Mouse (Mus musculus) neural tube, embryonic 10.5 days (tissue): ENCODE results near the gene Tmsb15l.
A peak's percentile ranks its signal among the peaks of the same experiment; 100 is the strongest.
"Not testable (repeated sequence)": the region's sequence is repeated elsewhere in the genome, so short reads cannot be mapped to it uniquely, and the experiment has no call there.

Experiments used
- DNase-seq: peaks from one replicate; pipeline ENCODE4 v3.0.0-alpha.2; 2017; ENCODE audit warnings: low spot score; ENCODE audit errors: extremely low spot score

The Tmsb15l gene

DNA sequence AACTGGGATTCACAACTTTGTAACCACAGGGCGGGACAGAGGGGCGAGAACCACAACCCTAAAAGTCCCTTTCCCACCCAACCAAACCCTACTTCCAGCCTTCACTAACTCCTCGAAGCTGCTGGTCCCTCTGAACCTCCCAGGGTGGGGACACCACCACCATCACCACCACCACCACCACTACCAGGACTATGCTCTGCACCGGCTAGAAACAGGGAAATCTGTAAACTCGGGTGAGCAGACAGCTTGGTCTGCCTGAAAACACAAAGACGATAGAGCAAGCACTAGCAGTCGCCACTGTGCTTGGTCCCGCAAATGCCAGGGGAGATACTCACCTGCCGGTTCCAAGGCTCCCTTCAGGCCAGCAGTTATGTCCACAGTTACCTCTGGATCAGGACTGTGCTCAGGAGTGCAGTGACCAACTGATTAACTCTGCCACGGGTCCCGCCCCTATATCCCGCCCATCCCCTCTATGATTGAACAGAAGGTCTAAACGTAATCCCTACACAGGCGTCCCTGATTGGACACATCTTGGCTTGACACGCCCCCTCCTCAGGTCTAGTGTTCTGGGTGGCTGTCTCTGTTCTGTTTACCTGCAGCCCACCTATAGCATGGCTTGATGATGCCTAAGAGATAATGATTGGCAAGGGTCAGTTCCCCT lies at the start of gene Tmsb15l, which contains the start of gene Tmsb15b1:
TSS of gene Tmsb15l (minus strand) at position 446 of the 661 bp plus-strand sequence.
TSS of gene Tmsb15b1 (minus strand) at position 451 of the 661 bp plus-strand sequence.
- DNase-seq = peak; percentile 36

DNA sequence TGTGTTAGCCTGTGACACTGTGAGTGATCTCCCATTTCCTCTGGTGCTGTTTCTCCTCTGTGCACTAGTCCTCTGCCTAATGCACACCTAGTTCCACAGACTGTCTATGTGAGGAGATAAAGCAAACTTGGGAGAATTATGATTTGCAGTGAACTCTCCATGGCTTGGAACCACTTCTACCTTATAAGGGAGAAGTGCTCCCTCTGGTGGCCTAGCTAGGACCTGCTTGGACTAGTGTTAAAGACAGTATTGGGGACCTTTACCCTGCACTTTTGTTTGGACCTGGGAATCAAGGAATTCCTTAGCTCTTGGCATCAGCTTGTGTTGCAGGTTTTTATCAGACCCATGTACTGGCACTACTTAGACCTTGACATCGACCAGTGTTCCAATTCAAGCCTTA lies 42.6 kb upstream of the Tmsb15l start:
- peak; percentile 47 for DNase-seq

DNA sequence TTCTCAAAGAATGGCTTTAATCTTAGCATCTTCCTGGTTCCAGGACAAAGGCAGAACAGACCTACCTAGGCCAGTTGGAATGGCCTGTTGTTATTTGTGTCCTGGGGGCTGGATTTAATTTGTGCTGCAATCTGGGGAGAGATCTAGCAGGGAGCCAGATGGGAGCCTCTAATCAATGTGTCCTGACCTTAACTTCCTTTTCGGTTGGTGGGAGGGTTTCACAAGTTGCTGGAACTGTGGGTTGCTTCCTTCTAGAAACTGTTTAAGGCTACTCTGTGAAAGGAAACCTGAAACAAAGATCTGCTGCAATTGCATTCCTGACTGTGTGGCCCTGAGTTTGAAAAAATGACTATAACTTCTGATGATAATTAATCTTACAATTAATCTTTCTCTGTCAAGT lies 41.0 kb upstream of the Tmsb15l start:
- DNase-seq = no peak

- peak; percentile 19 for DNase-seq
These were observed 38.5 kb upstream of the Tmsb15l start for GRCm38 (mm10) chrX:137015099-137015709.

DNA sequence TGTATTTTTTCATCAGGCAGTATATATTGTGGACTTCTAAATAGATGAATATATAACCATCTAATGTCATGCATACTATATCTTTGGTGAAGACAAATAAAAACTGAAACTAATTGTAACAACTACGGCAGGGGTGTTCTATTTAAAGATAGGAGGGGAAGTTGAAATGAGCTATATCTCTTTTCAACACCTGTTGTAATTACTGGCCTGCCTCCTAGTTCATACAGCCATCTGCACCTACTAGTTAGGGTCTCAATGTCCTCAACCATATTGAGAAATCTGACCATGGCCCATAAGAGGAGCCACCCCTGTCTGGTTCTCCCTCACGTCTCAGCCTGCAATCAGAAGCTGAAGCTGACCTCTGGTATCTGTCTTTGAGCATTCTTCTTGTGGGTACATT lies 19.6 kb upstream of the Tmsb15l start:
- DNase-seq = no peak

GRCm38 (mm10) chrX:136993641-136994040 lies 17.0 kb upstream of the Tmsb15l start:
- peak; percentile 20 for DNase-seq

DNA sequence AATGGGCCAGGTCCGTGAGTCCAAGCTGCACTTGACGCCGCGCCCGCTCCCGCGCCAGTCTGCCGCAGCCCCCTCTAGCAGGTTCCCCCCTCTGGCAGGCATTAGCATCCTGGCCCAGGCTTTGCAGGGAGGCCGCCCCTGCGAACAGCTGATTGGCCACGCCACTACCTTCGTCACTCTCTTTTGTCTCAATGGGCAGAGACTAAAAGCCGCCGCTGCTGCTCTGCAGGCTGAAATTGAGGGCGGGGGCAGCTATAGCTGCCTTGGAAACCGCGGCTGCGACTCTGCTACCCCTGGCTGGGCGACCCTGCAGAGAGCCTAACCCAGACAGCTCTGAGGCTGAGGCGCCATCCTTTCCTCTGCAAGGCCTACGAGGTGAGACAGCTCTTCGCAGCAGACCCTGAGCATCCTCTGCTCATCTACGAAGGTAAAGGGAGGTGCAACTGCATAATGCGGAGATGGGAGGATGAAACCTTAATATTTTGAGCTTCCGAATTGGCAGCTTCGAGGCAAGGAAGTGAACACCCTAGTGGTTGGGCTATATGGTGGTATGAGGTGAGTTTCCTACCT lies 16.4 kb upstream of the Tmsb15l start, which contains the start of gene Zcchc18:
TSS of gene Zcchc18 (plus strand) at position 178 of the 570 bp plus-strand sequence.
- DNase-seq = peak; percentile 65

- no peak for DNase-seq
These were observed 15.7 kb upstream of the Tmsb15l start for GRCm38 (mm10) chrX:136992191-136992965.

GRCm38 (mm10) chrX:136991274-136991673 lies 14.6 kb upstream of the Tmsb15l start:
- DNase-seq = no peak

GRCm38 (mm10) chrX:136986039-136986438 lies 9.4 kb upstream of the Tmsb15l start:
- DNase-seq = no peak

GRCm38 (mm10) chrX:136978616-136979015 lies 1.9 kb upstream of the Tmsb15l start:
- no peak for DNase-seq

GRCm38 (mm10) chrX:136975397-136975796 lies 1.3 kb downstream of the Tmsb15l start, which contains the start of gene Tmsb15b2:
Gene Tmsb15b2, minus strand, starts transcription at chrX:136975497.
- DNase-seq = not testable (repeated sequence)

DNA sequence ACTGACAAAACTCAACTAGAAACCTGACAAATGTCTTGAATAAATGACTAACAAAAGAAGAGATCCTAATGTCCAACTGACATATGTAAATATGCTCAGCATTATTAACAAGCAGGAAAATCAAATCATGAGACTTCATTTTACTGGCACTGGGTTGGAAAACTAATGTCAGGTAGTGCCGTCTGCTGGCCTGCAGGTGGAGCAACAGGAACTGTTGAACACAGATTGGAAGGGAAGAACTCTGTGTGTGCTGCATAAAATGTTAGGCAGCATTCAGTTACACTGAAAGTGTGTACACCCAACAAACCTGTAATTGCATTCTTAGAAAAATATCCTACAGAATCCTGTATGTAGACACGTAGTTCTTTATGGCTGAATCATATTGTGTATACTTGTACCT lies 17.0 kb downstream of the Tmsb15l start:
- no peak for DNase-seq

- not testable (repeated sequence) for DNase-seq
These were observed 18.4 kb downstream of the Tmsb15l start for GRCm38 (mm10) chrX:136958300-136958699.

DNA sequence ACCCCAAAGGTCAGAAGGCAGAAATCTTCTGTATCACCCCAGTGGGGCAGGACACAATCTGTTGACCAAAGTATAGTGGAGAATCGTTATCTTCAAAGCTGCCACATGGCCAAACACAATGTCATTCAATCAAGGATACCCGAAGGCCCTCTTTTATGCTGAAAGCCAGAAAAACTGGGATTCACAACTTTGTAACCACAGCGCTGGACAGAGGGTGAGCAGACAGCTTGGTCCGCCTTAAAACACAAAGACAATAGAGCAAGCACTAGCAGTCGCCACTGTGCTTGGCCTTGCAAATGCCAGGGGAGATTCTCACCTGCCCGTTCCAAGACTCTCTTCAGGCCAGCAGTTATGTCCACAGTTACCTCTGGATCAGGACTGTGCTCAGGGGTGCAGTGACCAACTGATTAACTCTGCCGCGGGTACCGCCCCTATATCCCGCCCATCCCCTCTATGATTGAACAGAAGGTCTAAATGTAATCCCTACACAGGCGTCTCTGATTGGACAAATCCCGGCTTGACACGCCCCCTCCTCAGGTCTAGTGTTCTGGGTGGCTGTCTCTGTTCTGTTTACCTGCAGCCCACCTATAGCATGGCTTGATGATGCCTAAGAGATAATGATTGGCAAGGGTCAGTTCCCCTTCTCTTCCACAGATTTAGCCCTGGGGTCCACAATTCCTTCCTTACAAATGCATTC lies 18.9 kb downstream of the Tmsb15l start:
- peak; percentile 19 for DNase-seq

GRCm38 (mm10) chrX:136937985-136938384 lies 38.7 kb downstream of the Tmsb15l start:
- DNase-seq = no peak

GRCm38 (mm10) chrX:136927031-136927430 lies 49.6 kb downstream of the Tmsb15l start, which contains the start of gene H2bfm:
Gene H2bfm, plus strand, starts transcription at chrX:136927325.
- no peak for DNase-seq

DNA sequence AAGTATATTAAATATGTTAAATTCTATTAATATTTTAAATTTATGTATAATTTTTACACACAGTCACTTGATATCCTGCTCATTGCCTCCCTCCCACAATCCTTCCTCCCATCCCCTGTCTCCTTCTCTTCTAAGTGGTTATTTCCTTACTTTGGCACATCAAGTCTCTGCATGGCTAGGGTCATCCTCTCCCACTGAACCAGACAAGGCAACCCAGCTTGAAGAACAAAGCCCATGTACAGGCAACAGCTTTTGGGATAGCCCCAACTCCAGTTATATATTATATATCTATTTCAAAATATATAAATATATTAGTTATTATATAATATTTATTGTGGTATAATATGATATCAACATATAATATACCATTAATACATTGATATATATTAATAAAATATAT lies 50.8 kb downstream of the Tmsb15l start:
- no peak for DNase-seq
